10 mouse cellular contexts compared by ENCODE assay signal in the genomic region with DNA sequence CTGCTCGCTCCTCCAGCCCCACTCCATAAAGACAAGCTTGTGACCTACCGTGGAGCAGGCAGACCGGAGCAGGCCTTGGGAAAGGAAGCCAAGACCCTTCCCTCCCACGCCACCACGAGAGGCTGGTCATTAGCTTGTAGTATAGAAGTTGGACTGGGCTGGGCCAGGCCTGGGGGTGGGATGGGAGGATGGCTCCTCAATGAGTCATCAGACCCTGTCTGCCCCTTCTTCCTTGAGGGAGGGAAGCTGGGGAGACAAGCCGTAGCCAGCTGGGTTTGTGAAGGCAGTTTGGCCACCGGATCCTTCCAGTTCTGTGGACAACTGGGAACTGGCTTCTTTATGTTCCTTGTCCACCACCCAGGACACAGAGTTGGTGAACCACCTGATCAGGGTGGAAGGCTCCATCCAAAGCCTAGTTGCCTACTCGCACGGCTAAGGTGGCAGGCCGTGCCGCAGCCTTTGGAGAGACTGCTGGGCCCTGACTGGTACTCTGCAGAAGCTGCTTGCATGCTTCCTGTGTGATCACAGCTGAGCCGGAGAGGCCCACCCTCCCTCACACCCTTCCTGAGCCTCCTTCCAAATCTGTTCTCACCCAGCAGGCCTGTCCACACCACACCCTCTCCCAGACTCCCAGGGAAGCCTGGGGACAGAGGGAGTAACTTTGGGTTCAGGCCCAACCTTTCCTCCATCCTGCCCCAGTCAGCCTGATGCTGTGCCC. TPM values are rescaled to one million over a fixed set of nuclear protein-coding genes. Genes with fewer than 3 reads are reported as not detected.
A peak's percentile ranks its signal among the peaks of the same experiment; 100 is the strongest.
DNase-seq lines count a peak whose midpoint lies in the region; ATAC-seq and TF ChIP-seq lines count a peak whose summit lies in the region.
"Had no signal": no experiment of that assay in that cellular context is flagged by ENCODE, and none has a peak within 500 bp of the region (broad histone marks: within the 10 kb centered on the region; RNA-seq: fewer than 3 reads in every experiment).

No protein-coding gene starts in this region.

- peak; percentile 43; the same call in 1 of the 2 replicates for ATAC-seq in midbrain, embryonic 13.5 days
- ATAC-seq in midbrain, embryonic 16.5 days, result no peak
- ATAC-seq in hindbrain, postnatal 0 days, result no peak
- ATAC-seq: hindbrain, embryonic 16.5 days had no signal

- no peak overlapping the region for H3K4me2 ChIP-seq in midbrain, embryonic 13.5 days (replicated peaks)
- no peak overlapping the region for H3K4me2 ChIP-seq in midbrain, embryonic 16.5 days (ENCODE audit: low read length)
- H3K4me2 ChIP-seq in hindbrain, postnatal 0 days (ENCODE audit: low read depth, low read length), result no peak overlapping the region
- H3K4me2 ChIP-seq: midbrain, embryonic 12.5 days had no signal

- H3K9me3 ChIP-seq in midbrain, embryonic 13.5 days, result peaks cover 6% of the 10 kb centered on the region; the same call in 1 of the 2 replicates
- no peaks in the 10 kb centered on the region for H3K9me3 ChIP-seq in midbrain, embryonic 16.5 days (replicated peaks; ENCODE audit: control insufficient read depth, low read length, poor library complexity, severe bottlenecking)
- H3K9me3 ChIP-seq in hindbrain, postnatal 0 days (ENCODE audit: low read length), result 0 out of 2 replicates have a peak, but pooled peaks cover 4% of the 10 kb centered on the region

- H3K27ac ChIP-seq in midbrain, embryonic 13.5 days, result no peak overlapping the region
- no peak overlapping the region for H3K27ac ChIP-seq in midbrain, embryonic 16.5 days (ENCODE audit: low read length)
- no peak overlapping the region for H3K27ac ChIP-seq in hindbrain, postnatal 0 days
- H3K27ac ChIP-seq: midbrain, embryonic 12.5 days had no signal

- peak; percentile 75 for DNase-seq in gastrocnemius, postnatal 25 days
- DNase-seq in kidney, adult 18-20 months, result peak; percentile 47
- peak; percentile 75 for DNase-seq in skeletal muscle tissue, adult 2 months (ENCODE audit: low read depth, low spot score)
- no peak for DNase-seq in cerebellum, adult 8-10 months
- no peak for DNase-seq in left cerebral cortex, adult 9 months (ENCODE audit: low spot score in 2 of 2)
- DNase-seq in hindbrain, postnatal 0 days (ENCODE audit: low spot score), result no peak

- no peak overlapping the region for H3K4me3 ChIP-seq in midbrain, embryonic 13.5 days (replicated peaks)
- no peak overlapping the region for H3K4me3 ChIP-seq in midbrain, embryonic 16.5 days (ENCODE audit: low read depth, low read length)
- no peak overlapping the region for H3K4me3 ChIP-seq in hindbrain, postnatal 0 days (ENCODE audit: low read length)
- H3K4me3 ChIP-seq: midbrain, embryonic 12.5 days had no signal

- no peaks in the 10 kb centered on the region for H3K27me3 ChIP-seq in midbrain, embryonic 13.5 days
- no peaks in the 10 kb centered on the region for H3K27me3 ChIP-seq in midbrain, embryonic 16.5 days (ENCODE audit: control insufficient read depth, insufficient read depth, low read depth, low read length)
- no peaks in the 10 kb centered on the region for H3K27me3 ChIP-seq in hindbrain, postnatal 0 days (ENCODE audit: insufficient read depth, low read length)
- H3K27me3 ChIP-seq: midbrain, embryonic 12.5 days had no signal

- no peak for TF ChIP-seq CTCF in hindbrain, postnatal 0 days (IDR thresholded peaks at IDR 0.05; ENCODE audit: low read depth)

- WGBS in midbrain, embryonic 13.5 days, result 84% methylated on average over 12 of the region's 12 CpGs
- 88% methylated on average over 12 of the region's 12 CpGs for WGBS in midbrain, embryonic 16.5 days
- 91% methylated on average over 12 of the region's 12 CpGs for WGBS in hindbrain, postnatal 0 days

- H3K36me3 ChIP-seq in midbrain, embryonic 13.5 days, result no peaks in the 10 kb centered on the region
- H3K36me3 ChIP-seq in midbrain, embryonic 16.5 days (ENCODE audit: control insufficient read depth, insufficient read depth, low read length), result no peaks in the 10 kb centered on the region
- H3K36me3 ChIP-seq in hindbrain, postnatal 0 days (ENCODE audit: insufficient read depth, low read length), result no peaks in the 10 kb centered on the region

- no peak overlapping the region for H3K9ac ChIP-seq in midbrain, embryonic 13.5 days (replicated peaks)
- H3K9ac ChIP-seq in midbrain, embryonic 16.5 days (ENCODE audit: low read depth, low read length), result no peak overlapping the region
- H3K9ac ChIP-seq in hindbrain, postnatal 0 days (replicated peaks; ENCODE audit: low read length), result no peak overlapping the region
- H3K9ac ChIP-seq: midbrain, embryonic 12.5 days had no signal

- no peaks in the 10 kb centered on the region for H3K4me1 ChIP-seq in midbrain, embryonic 13.5 days (replicated peaks)
- no peaks in the 10 kb centered on the region for H3K4me1 ChIP-seq in midbrain, embryonic 16.5 days (ENCODE audit: control insufficient read depth, insufficient read depth, low read length)
- H3K4me1 ChIP-seq in hindbrain, postnatal 0 days (ENCODE audit: insufficient read depth, low read length), result no peaks in the 10 kb centered on the region
- H3K4me1 ChIP-seq: midbrain, embryonic 12.5 days had no signal

RNA-seq across cellular contexts. Expression of gene Nuak2, which starts 30.4 kb away (rescaled TPM):
- polyA plus RNA-seq in midbrain, embryonic 13.5 days (2015; fragmentation: Nextera tagmentation; extraction: Ambion mirVana), result 53.5 and 56.3 TPM in 2 replicates
- 19.8 and 22.0 TPM in 2 replicates for polyA plus RNA-seq in midbrain, embryonic 16.5 days (2015; fragmentation: Nextera tagmentation; extraction: Ambion mirVana)
- total RNA-seq in gastrocnemius, postnatal 25 days (2021), result 1 to 10 TPM in 1 of 2 experiments, under 1 TPM in 1; 0.79 to 1.3 TPM
- 6.2 and 7.7 TPM in 2 replicates for total RNA-seq in hindbrain, postnatal 0 days (2014; rRNA removed)
- 7.4 and 7.9 TPM in 2 replicates for polyA plus RNA-seq in hindbrain, postnatal 0 days (2015; fragmentation: Nextera tagmentation; extraction: Ambion mirVana)

RNA-seq across cellular contexts. Expression of gene Tmcc2, which starts 44.8 kb away (rescaled TPM):
- polyA plus RNA-seq in midbrain, embryonic 13.5 days (2015; fragmentation: Nextera tagmentation; extraction: Ambion mirVana), result 21.0 and 26.1 TPM in 2 replicates
- polyA plus RNA-seq in midbrain, embryonic 16.5 days (2015; fragmentation: Nextera tagmentation; extraction: Ambion mirVana), result 33.3 and 38.1 TPM in 2 replicates
- 10 to 100 TPM; 23.3 to 25.1 TPM for total RNA-seq in gastrocnemius, postnatal 25 days (2021)
- total RNA-seq in hindbrain, postnatal 0 days (2014; rRNA removed), result 138 and 151 TPM in 2 replicates
- polyA plus RNA-seq in hindbrain, postnatal 0 days (2015; fragmentation: Nextera tagmentation; extraction: Ambion mirVana), result 33.5 and 34.0 TPM in 2 replicates

RNA-seq across cellular contexts. Expression of gene Klhdc8a, which starts 47.9 kb away (rescaled TPM):
- 6.3 and 6.7 TPM in 2 replicates for polyA plus RNA-seq in midbrain, embryonic 13.5 days (2015; fragmentation: Nextera tagmentation; extraction: Ambion mirVana)
- 8.3 and 10.8 TPM in 2 replicates for polyA plus RNA-seq in midbrain, embryonic 16.5 days (2015; fragmentation: Nextera tagmentation; extraction: Ambion mirVana)
- total RNA-seq in gastrocnemius, postnatal 25 days (2021), result under 1 TPM; 0.16 to 0.26 TPM
- total RNA-seq in hindbrain, postnatal 0 days (2014; rRNA removed), result 23.0 and 26.0 TPM in 2 replicates
- 11.2 and 11.7 TPM in 2 replicates for polyA plus RNA-seq in hindbrain, postnatal 0 days (2015; fragmentation: Nextera tagmentation; extraction: Ambion mirVana)

Comparison
In these comparisons a context has a peak if more than half of its experiments do, and no peak if none do; other contexts are left out.
1. DNase-seq: peak in gastrocnemius, postnatal 25 days (single experiment), kidney, adult 18-20 months (single experiment) and skeletal muscle tissue, adult 2 months (single experiment); none in cerebellum, adult 8-10 months (single experiment), left cerebral cortex, adult 9 months (0 of 2) and hindbrain, postnatal 0 days (single experiment).